Mouse (Mus musculus) stomach, postnatal 0 days (tissue): ENCODE data around the gene Mfsd5.

Source experiments
- CTCF ChIP-seq: IDR thresholded peaks from 2 replicates; pipeline ENCODE4 v1.5.1; 2016; ENCODE audit warnings: antibody characterized with exemption, low read depth, mild to moderate bottlenecking, moderate library complexity
- EP300 ChIP-seq: optimal IDR thresholded peaks from 2 replicates; pipeline ENCODE3; 2016; ENCODE audit warnings: antibody characterized with exemption

- TF ChIP-seq CTCF (peak; percentile 88), EP300 (no peak)
Measured at GRCm38 (mm10) chr15:102239260-102239590, 40.0 kb upstream of the Mfsd5 start.
